Mouse (Mus musculus) spleen, adult 12 weeks (tissue): ENCODE data around the gene Hspa12b.
A peak's percentile ranks its signal among the peaks of the same experiment; 100 is the strongest.

Source experiments
- DNase-seq: peaks from one replicate; pipeline ENCODE4 v3.0.0; 2022; ENCODE audit warnings: low spot score

Hspa12b gene

DNA sequence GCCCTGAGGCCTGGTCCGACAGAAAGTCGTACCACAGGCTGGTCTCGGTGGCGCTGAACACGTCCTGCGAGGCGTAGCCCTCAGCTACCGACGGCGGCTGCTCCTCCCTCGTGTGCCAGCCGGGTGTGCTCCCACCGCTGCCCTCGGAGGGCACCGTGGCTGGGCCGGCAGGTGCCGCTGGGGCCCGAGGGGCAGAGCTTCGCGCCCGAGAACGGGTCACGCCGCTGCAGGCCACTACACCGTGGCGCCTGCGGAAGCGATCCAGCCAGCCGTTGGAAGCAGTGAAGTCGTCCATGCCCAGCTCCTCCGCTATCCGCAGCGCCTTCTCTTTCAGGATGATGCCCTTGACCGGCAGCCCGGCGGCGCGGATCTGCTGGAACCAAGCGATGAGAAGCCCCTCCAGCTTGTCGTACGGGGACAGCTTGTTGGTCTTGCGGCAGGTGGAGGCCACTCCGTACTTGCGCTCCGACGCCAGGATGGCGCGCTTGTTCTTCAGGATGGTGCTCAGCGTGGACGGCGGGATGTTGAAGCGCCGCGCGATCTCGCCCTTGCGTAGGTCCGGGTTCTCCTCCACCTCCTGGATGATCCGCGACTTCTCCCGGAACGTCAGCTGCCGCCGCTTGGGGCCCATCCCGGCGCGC is 52.3 kb downstream of the Hspa12b start:
- DNase-seq: peak; percentile 40

DNA sequence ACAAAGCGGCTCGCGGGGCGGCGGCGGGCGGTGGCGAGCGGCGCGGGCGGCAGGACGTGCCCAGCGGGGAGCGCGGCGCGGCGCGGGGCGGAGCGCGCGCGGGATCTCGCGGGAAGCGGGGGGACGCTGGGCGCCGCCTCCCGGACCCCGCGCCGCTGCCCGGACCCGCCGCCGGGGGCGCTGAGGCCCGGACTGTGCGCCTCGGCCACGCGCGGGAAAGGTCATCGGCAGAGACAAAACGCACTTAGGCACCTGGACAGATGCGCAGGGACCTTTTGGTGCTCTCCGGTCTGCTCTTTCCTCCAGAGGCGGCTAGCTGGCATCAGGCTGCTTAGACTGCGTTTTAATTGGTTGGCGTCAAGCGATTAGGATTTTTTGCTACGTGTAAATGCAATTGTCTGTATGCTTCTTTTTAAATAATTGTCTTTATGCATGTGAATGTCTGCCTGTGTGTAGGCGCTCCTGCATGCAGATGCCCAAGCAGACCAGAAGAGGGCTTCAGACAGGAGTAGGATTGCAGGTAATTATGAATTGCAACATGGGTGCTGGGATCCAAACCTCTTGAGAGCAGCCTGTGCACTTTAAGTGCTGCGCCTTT is 53.0 kb downstream of the Hspa12b start, which contains the start of gene Cenpb:
Cenpb (minus strand) TSS at position 78 of the 598 bp plus-strand sequence.
- peak; percentile 73 for DNase-seq

DNA sequence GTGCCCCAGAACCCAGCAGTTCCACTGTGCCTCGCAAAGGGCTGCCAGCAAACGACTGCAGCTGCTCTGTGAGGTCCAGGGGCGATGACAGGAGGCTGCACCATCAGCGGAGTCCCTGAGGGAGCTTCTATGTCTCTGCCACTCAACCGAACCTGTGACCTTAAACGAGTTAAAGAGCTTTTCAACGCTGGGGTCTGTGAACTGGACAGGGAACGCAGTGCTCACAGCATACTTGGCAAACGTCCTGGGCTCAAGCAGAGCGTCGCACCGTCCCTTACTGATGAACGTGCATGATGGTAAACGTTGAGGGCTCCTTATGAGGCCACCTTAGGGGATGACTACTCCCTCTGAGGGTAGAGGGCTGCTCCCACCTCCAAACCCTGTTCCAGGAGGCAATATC is 59.3 kb downstream of the Hspa12b start:
- no peak for DNase-seq

DNA sequence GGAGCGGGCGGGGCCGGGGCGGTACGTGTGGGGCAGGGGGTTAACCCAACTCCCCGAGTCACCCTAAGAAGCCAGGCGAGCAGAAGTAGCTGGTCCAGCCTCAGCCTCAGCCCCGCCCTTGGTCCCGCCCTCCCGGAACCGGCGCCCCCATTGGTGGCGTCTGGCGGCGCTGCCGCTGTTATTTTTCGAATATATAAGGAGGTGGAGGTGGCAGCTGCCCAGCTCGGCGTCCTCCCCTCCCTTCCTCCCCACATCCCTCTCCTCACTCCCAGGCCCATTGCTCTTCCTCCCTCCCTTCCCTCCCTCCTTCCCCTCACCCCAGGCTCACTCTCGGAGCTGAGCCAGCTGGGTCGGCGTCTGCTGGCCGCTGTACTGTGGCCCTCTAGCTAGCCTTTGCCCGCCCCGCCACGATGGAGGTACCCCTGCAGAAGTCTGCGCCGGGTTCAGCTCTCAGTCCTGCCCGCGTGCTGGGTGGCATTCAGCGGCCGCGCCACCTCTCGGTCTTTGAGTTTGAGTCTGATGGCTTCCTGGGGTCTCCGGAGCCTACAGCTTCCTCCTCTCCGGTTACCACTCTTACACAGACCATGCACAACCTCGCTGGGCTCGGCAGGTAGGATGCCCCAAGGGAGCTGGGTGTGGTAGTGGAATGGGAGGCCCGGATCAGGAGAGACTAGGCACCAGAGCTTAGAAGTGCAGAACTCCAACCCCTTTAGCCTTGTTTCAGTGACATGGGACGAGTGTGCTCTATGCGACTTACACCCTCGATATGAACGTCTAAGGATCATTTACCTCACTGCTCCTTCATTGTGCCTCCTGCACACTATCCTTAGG is 59.9 kb downstream of the Hspa12b start, which contains the start of the genes Cdc25b and Spef1:
Cdc25b (plus strand) TSS at position 179 of the 831 bp plus-strand sequence.
Spef1 (minus strand) TSS at position 512 of the 831 bp plus-strand sequence.
- DNase-seq: peak; percentile 84

DNA sequence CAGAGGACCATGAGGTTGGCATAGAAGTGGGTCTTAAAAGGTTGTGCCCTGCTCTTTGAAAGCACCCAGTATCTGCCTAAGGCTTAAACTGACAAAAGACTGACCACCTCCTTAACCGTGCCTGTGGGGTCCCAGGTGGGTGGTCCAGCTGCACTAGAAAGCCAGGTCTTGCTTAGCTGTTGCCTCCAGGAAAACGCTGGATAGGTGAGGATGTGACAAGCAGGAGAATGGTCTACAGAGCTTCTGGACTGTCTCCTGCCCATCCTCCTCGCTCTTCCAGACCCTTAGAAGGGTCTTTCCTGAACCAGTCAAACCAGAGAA is 60.5 kb downstream of the Hspa12b start:
- no peak for DNase-seq

DNA sequence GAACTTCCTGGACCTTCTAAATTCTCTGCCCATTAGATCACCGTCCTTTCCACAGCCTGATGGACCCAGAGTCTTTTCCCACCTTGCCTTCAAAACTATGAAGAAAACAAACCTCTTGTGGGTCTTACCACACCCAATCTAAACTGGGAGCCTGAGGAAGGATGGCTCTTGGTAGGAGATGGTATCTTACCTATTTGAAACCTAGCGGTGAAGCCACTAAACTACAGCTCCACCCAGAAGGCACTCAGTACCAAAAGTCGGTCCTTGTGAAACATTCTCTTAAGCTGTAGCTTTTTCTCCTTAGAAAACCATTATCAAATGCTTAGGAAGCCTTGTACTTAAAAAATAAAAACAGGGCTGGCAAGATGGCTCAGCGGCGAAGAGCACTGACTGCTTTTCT is 61.2 kb downstream of the Hspa12b start:
- DNase-seq: no peak

DNA sequence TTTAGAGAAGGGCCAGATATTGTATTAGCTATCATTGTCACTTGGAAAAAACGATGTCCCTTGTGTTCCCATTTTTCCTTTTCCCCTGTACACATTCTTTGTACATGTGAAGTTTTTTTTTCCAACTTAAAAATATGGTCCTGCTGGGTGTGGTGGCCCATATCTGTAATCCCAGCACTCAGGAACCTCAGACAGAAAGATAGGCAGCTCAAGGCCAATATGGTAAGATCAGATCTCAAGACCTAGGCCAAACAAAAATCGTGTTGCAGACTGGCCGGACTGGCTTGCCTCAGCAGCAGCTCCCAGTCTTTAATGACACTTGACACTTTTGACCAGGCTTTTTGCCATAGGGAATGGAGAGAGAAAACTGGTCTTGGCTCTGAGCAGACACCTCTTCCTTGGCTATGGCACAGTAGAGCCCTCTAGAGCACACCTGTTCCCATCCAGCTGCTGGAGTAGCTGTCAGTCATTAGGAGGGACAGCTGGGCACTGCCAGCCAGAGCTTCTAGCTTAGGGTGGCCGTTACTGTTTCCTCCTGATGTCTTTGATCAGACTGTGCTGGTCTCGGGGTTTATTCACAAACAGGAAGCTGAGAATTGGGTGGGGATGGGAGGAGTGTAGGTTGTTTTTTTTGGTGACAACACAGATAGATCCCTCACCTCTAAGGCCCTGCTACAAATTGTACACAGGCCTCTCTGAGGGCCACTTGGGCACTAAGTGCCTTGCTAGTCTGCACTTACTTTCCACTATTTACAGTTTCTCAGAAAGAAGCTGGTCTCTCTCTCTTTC is 62.6 kb downstream of the Hspa12b start:
- DNase-seq: no peak

DNA sequence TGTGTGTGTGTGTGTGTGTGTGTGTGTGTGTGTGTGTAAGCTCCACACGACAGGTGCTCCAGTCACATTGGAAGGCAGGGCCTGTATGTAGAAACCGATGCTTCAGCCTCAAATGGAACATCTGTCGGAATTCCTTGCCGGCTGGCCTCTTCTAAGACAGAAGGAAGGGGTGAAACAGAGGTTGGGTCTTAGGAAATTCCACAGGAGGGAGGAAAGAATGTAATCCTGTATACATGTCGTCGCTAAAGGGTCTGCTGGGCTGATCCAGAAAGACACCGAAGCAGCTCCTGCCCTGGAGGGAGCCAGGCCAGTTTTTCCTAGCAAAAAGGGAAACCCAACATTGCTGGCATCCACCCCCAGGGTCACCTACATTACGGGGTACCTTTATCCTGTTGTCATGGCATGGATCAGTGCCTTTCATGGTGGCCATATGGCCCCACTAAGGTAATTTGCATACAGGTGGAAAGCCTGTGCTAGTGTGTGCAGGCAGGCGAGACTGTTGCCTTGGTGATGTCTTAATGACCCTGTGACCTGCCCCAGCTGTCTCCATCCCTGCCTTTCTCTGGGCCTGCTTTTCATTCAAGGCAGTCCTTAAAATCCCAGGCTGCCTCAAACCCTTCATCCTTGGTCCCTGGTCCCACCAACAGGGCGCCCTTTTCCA is 63.4 kb downstream of the Hspa12b start:
- peak; percentile 34 for DNase-seq

DNA sequence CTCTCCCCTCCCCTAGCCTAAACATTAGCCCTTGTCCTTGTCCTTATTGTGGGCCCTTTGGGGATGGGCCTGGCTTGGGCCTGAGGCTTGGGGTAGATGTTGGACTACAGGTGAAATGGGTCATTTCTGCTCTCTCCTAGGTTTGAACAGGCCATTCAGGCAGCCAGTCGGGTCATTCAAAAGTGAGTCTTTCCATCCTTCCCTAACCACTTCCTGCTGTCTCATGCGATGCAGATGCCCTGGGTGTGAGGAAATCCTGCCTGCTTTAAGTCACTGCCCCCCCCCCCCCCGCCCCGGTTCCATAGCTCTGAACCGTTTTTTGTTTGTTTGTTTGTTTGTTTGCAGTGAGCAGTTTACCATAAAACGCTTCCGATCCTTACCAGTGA is 63.9 kb downstream of the Hspa12b start:
- no peak for DNase-seq
